Mouse (Mus musculus) stomach, embryonic 14.5 days (tissue): ENCODE data around the gene Ubr7. TPM values are rescaled to one million over a fixed set of nuclear protein-coding genes. Genes with fewer than 3 reads are reported as not detected.

Experiments used
- ATAC-seq: fragments of 200-750 bp; cut with Nextera tagmentation; 2 replicates; pipeline ENCODE4 v1.8.0; 2017; ENCODE audit warnings: low read depth, moderate TSS enrichment; ENCODE audit not compliant: insufficient number of reproducible peaks, insufficient read depth, low FRiP score
- H3K27ac ChIP-seq: fragments of 300-500 bp; sonication (generic); 2 replicates; pipeline ENCODE4 v1.5.1; 2014; ENCODE audit warnings: mild to moderate bottlenecking, low read length, moderate library complexity, mixed read lengths
- H3K27me3 ChIP-seq: fragments of 300-500 bp; sonication (generic); 2 replicates; pipeline ENCODE4 v1.6.1; 2014; ENCODE audit warnings: low read length, control low read depth, mixed read lengths; ENCODE audit not compliant: control insufficient read depth, insufficient read depth
- H3K36me3 ChIP-seq: fragments of 300-500 bp; sonication (generic); 2 replicates; pipeline ENCODE4 v1.6.1; 2014; ENCODE audit warnings: mild to moderate bottlenecking, control low read depth, low read length, moderate library complexity, mixed read lengths; ENCODE audit not compliant: control insufficient read depth, insufficient read depth
- H3K4me1 ChIP-seq: fragments of 300-500 bp; sonication (generic); 2 replicates; pipeline ENCODE4 v1.6.1; 2014; ENCODE audit warnings: low read length, control low read depth, mixed read lengths; ENCODE audit not compliant: control insufficient read depth, insufficient read depth
- H3K4me2 ChIP-seq: fragments of 300-500 bp; sonication (generic); replicated peaks from 2 replicates; pipeline ENCODE4 v1.6.1; 2014; ENCODE audit warnings: low read depth, low read length, control low read depth
- H3K4me3 ChIP-seq: fragments of 300-500 bp; sonication (generic); 2 replicates; pipeline ENCODE4 v1.5.1; 2014; ENCODE audit warnings: low read depth, low read length, control low read depth
- H3K9ac ChIP-seq: fragments of 300-500 bp; sonication (generic); replicated peaks from 2 replicates; pipeline ENCODE4 v1.6.1; 2014; ENCODE audit warnings: low read depth, mild to moderate bottlenecking, control low read depth, low read length, moderate library complexity, mixed read lengths
- H3K9me3 ChIP-seq: fragments of 300-500 bp; sonication (generic); 2 replicates; pipeline ENCODE4 v1.6.1; 2016; ENCODE audit warnings: low read depth, low read length, control low read depth; ENCODE audit not compliant: control insufficient read depth
- WGBS: fragments of 180-500 bp; shearing (Covaris S2); extraction: QIAGEN DNeasy Blood & Tissue Kit; methylation state at CpG from one replicate; pipeline ENCODE4 v1.1.7; 2014; 5-methylcytosine and 5-hydroxymethylcytosine counted together
- polyA plus RNA-seq: library from polyadenylated mRNA; unstranded; fragments of >200 nt; fragmentation: Nextera tagmentation; extraction: Ambion mirVana; gene quantifications from 2 replicates; pipeline ENCODE4 v1.2.1, GENCODE M21; 2014

The Ubr7 gene
- polyA plus RNA-seq, 1 experiment from 2014 or later = 45.9 TPM

DNA sequence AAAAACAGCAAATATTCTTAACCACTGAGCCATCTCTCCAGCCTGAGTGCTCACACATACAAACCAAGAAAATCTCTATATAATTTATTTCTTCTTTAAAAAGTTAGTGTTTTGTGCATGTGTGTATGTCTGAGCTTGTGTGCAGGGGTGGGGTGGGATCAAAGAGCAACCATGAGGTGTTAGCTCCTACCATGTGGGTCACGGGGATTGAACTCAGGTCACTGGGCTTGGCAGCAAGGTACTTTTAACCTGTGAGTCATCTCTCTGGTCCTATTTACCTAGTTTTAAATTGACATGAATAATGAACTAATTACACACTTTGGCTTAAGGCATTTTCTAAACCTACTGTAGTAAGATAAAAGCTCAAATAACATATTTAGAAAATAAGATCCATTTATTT lies 68.6 kb downstream of the Ubr7 start:
- Histone ChIP-seq H3K9ac (no peak overlapping the region), H3K4me1 (no peaks in the 10 kb centered on the region), H3K9me3 (no peaks in the 10 kb centered on the region), H3K4me3 (no peak overlapping the region), H3K27me3 (no peaks in the 10 kb centered on the region), H3K36me3 (no peaks in the 10 kb centered on the region; the same call in 1 of the 2 replicates), H3K27ac (no peak overlapping the region), H3K4me2 (no peak overlapping the region)
- 90% methylated on average over 1 of the region's 1 CpGs for WGBS
- no peak for ATAC-seq

- Histone ChIP-seq H3K4me3 (no peak overlapping the region), H3K36me3 (no peaks in the 10 kb centered on the region; the same call in 1 of the 2 replicates), H3K4me1 (no peaks in the 10 kb centered on the region), H3K9ac (no peak overlapping the region), H3K4me2 (no peak overlapping the region), H3K27me3 (no peaks in the 10 kb centered on the region), H3K27ac (no peak overlapping the region), H3K9me3 (no peaks in the 10 kb centered on the region)
- no peak for ATAC-seq
- 75% methylated on average over 1 of the region's 1 CpGs for WGBS
These were observed 69.4 kb downstream of the Ubr7 start for GRCm38 (mm10) chr12:102827119-102827518.

Other genes with a start within 250 kb of the Ubr7 start
- gene Chga, start 203.0 kb upstream of the Ubr7 start, polyA plus RNA-seq = 5.2 and 5.8 TPM in 2 replicates
- 15.9 and 17.1 TPM in 2 replicates for gene Itpk1, start 53.0 kb upstream of the Ubr7 start, polyA plus RNA-seq
- 20.6 and 22.9 TPM in 2 replicates for gene Moap1, start 14.3 kb upstream of the Ubr7 start, polyA plus RNA-seq
- 12.2 and 13.8 TPM in 2 replicates for gene Tmem251, start 14.2 kb upstream of the Ubr7 start, polyA plus RNA-seq
- not detected in 2 replicates for gene Gm28051, start 202 bp upstream of the Ubr7 start, polyA plus RNA-seq
- gene Gon7, start 164 bp upstream of the Ubr7 start, polyA plus RNA-seq = 28.2 and 29.6 TPM in 2 replicates
- gene Gm20604, start 705 bp downstream of the Ubr7 start, polyA plus RNA-seq = 26.2 and 26.6 TPM in 2 replicates
- gene Btbd7, start 120.5 kb downstream of the Ubr7 start, polyA plus RNA-seq = 29.2 and 29.5 TPM in 2 replicates
- not detected in 2 replicates for gene Cox8c, start 141.3 kb downstream of the Ubr7 start, polyA plus RNA-seq
- gene Unc79, start 190.9 kb downstream of the Ubr7 start, polyA plus RNA-seq = 1.0 and 1.1 TPM in 2 replicates